ENCODE assay signal across 23 mouse cellular contexts in genomic region chr1:187118108-187118507, GRCm38 (mm10).
DNase-seq lines count a peak whose midpoint lies in the region; ATAC-seq and TF ChIP-seq lines count a peak whose summit lies in the region.
"Had no signal": no experiment of that assay in that cellular context is flagged by ENCODE, and none has a peak within 500 bp of the region (broad histone marks: within the 10 kb centered on the region; RNA-seq: fewer than 3 reads in every experiment).

No protein-coding gene starts in this region.

- no peak overlapping the region for H3K27ac ChIP-seq in heart, embryonic 11.5 days (ENCODE audit: low read depth, low read length)
- no peak overlapping the region for H3K27ac ChIP-seq in lung, embryonic 14.5 days (ENCODE audit: low read depth)
- no peak overlapping the region for H3K27ac ChIP-seq in lung, postnatal 0 days (ENCODE audit: low read length)
- no peak overlapping the region for H3K27ac ChIP-seq in cerebellum, adult 2 months (ENCODE audit: insufficient read depth, low read length)
- H3K27ac ChIP-seq: forebrain, embryonic 15.5 days; limb, embryonic 12.5 days; liver, embryonic 12.5 days; lung, embryonic 15.5 days; neural tube, embryonic 15.5 days had no signal

- H3K9ac ChIP-seq in heart, embryonic 11.5 days (ENCODE audit: low read depth, low read length) = no peak overlapping the region
- H3K9ac ChIP-seq in lung, embryonic 14.5 days = no peak overlapping the region
- H3K9ac ChIP-seq in lung, postnatal 0 days (replicated peaks; ENCODE audit: low read depth) = no peak overlapping the region
- H3K9ac ChIP-seq: forebrain, embryonic 15.5 days; limb, embryonic 12.5 days; liver, embryonic 12.5 days; lung, embryonic 15.5 days; neural tube, embryonic 15.5 days had no signal

- H3K9me3 ChIP-seq in heart, embryonic 11.5 days (replicated peaks; ENCODE audit: control insufficient read depth, low read length) = no peaks in the 10 kb centered on the region
- H3K9me3 ChIP-seq in lung, embryonic 14.5 days (ENCODE audit: low read depth, low read length) = no peaks in the 10 kb centered on the region
- no peaks in the 10 kb centered on the region for H3K9me3 ChIP-seq in lung, postnatal 0 days (ENCODE audit: low read length)
- H3K9me3 ChIP-seq: forebrain, embryonic 15.5 days; limb, embryonic 12.5 days; liver, embryonic 12.5 days; lung, embryonic 15.5 days; neural tube, embryonic 15.5 days had no signal

- no peak for TF ChIP-seq CTCF in lung, embryonic 14.5 days (IDR thresholded peaks at IDR 0.05; ENCODE audit: low read depth)
- TF ChIP-seq CTCF in lung, adult 2 months (IDR thresholded peaks at IDR 0.05; ENCODE audit: insufficient read depth, low read length) = no peak
- no peak for TF ChIP-seq CTCF in lung, postnatal 0 days (IDR thresholded peaks at IDR 0.05)
- TF ChIP-seq CTCF in cerebellum, adult 2 months (IDR thresholded peaks at IDR 0.05; ENCODE audit: borderline replicate concordance, insufficient read depth, low read depth, low read length) = no peak

- H3K27me3 ChIP-seq in heart, embryonic 11.5 days (ENCODE audit: control insufficient read depth, insufficient read depth, low read length) = no peaks in the 10 kb centered on the region
- H3K27me3 ChIP-seq in lung, embryonic 14.5 days (ENCODE audit: insufficient read depth, low read length) = no peaks in the 10 kb centered on the region
- no peaks in the 10 kb centered on the region for H3K27me3 ChIP-seq in lung, postnatal 0 days (replicated peaks; ENCODE audit: insufficient read depth, low read length)
- no peaks in the 10 kb centered on the region for H3K27me3 ChIP-seq in cerebellum, adult 2 months (ENCODE audit: control insufficient read depth, insufficient read depth, low read length)
- H3K27me3 ChIP-seq: CH12.LX; forebrain, embryonic 15.5 days; limb, embryonic 12.5 days; liver, embryonic 12.5 days; lung, embryonic 15.5 days had no signal

- H3K36me3 ChIP-seq in heart, embryonic 11.5 days (ENCODE audit: control insufficient read depth, insufficient read depth, low read length) = no peaks in the 10 kb centered on the region
- no peaks in the 10 kb centered on the region for H3K36me3 ChIP-seq in lung, embryonic 14.5 days (ENCODE audit: insufficient read depth)
- H3K36me3 ChIP-seq in lung, postnatal 0 days (ENCODE audit: insufficient read depth, low read length) = no peaks in the 10 kb centered on the region
- H3K36me3 ChIP-seq: forebrain, embryonic 15.5 days; limb, embryonic 12.5 days; liver, embryonic 12.5 days; lung, embryonic 15.5 days; neural tube, embryonic 15.5 days had no signal

- peak; percentile 69 for ATAC-seq in heart, embryonic 11.5 days (replicated peaks; ENCODE audit: insufficient number of reproducible peaks, low FRiP score, low TSS enrichment)
- ATAC-seq in lung, embryonic 14.5 days (ENCODE audit: insufficient read depth) = peak; percentile 44; the same call in 1 of the 2 replicates
- ATAC-seq in lung, postnatal 0 days = peak; percentile 44; the same call in 1 of the 2 replicates
- ATAC-seq: forebrain, embryonic 15.5 days; hindbrain, embryonic 16.5 days; intestine, postnatal 0 days; midbrain, embryonic 16.5 days had no signal

- WGBS in heart, embryonic 11.5 days (ENCODE audit: insufficient replicate concordance) = 35% methylated on average over 6 of the region's 6 CpGs
- 42% methylated on average over 6 of the region's 6 CpGs for WGBS in lung, embryonic 14.5 days
- WGBS in lung, adult 2 months = 30% methylated on average over 6 of the region's 6 CpGs
- 23% methylated on average over 6 of the region's 6 CpGs for WGBS in lung, postnatal 0 days
- WGBS in cerebellum, adult 2 months = 80% methylated on average over 6 of the region's 6 CpGs

- peaks cover 10% of the 10 kb centered on the region for H3K4me1 ChIP-seq in heart, embryonic 11.5 days (ENCODE audit: control insufficient read depth, insufficient read depth, low read length)
- H3K4me1 ChIP-seq in lung, embryonic 14.5 days (ENCODE audit: insufficient read depth) = no peaks in the 10 kb centered on the region
- no peaks in the 10 kb centered on the region; the same call in 1 of the 2 replicates for H3K4me1 ChIP-seq in lung, adult 2 months (ENCODE audit: control insufficient read depth, insufficient read depth, low read length)
- H3K4me1 ChIP-seq in lung, postnatal 0 days (ENCODE audit: insufficient read depth, low read depth, low read length) = 0 out of 2 replicates have a peak, but pooled peaks cover 4% of the 10 kb centered on the region
- no peaks in the 10 kb centered on the region for H3K4me1 ChIP-seq in cerebellum, adult 2 months (ENCODE audit: control insufficient read depth, insufficient read depth, low read length)
- H3K4me1 ChIP-seq: forebrain, embryonic 15.5 days; limb, embryonic 12.5 days; liver, embryonic 12.5 days; neural tube, embryonic 15.5 days had no signal

- no peak overlapping the region for H3K4me3 ChIP-seq in heart, embryonic 11.5 days (ENCODE audit: low read depth, low read length)
- H3K4me3 ChIP-seq in lung, embryonic 14.5 days (ENCODE audit: low read depth, low read length) = no peak overlapping the region
- H3K4me3 ChIP-seq in lung, adult 2 months (replicated peaks; ENCODE audit: extremely low read depth, low read depth, low read length) = no peak overlapping the region
- H3K4me3 ChIP-seq in lung, postnatal 0 days (ENCODE audit: low read depth, low read length) = no peak overlapping the region
- H3K4me3 ChIP-seq in cerebellum, adult 2 months (replicated peaks; ENCODE audit: insufficient read depth, low read depth, low read length) = no peak overlapping the region
- H3K4me3 ChIP-seq: forebrain, embryonic 15.5 days; limb, embryonic 12.5 days; liver, embryonic 12.5 days; lung, embryonic 15.5 days; neural tube, embryonic 15.5 days had no signal

- H3K4me2 ChIP-seq in heart, embryonic 11.5 days = no peak overlapping the region
- no peak overlapping the region for H3K4me2 ChIP-seq in lung, embryonic 14.5 days
- H3K4me2 ChIP-seq in lung, postnatal 0 days (replicated peaks; ENCODE audit: low read depth, low read length) = no peak overlapping the region
- H3K4me2 ChIP-seq: forebrain, embryonic 15.5 days; limb, embryonic 12.5 days; liver, embryonic 12.5 days; lung, embryonic 15.5 days; neural tube, embryonic 15.5 days had no signal

- DNase-seq in heart, adult 9 months (ENCODE audit: low spot score in 2 of 2) = no peak
- DNase-seq in lung, embryonic 14.5 days = peak; percentile 56
- no peak for DNase-seq in lung, adult 2 months
- peak; percentile 45 for DNase-seq in lung, postnatal 0 days (ENCODE audit: low spot score)
- DNase-seq in cerebellum, adult 2 months = no peak
- no peak for DNase-seq in thymus, adult 18-20 months
- DNase-seq: adrenal gland, adult 8-10 months; cerebellum, postnatal 25 days; embryo, embryonic 11 days; gastrocnemius, postnatal 14 days; right cerebral cortex, postnatal 14 days; spleen, adult 18-20 months; thymus, adult 2 months had no signal

- peak; percentile 46; the same call in 1 of the 2 replicates for TF ChIP-seq EP300 in lung, postnatal 0 days (IDR thresholded peaks at IDR 0.05)

- no peak for TF ChIP-seq POLR2A in lung, adult 2 months (IDR thresholded peaks at IDR 0.05; ENCODE audit: borderline replicate concordance, extremely low read depth, low read depth, low read length)
- TF ChIP-seq POLR2A in cerebellum, adult 2 months (IDR thresholded peaks at IDR 0.05; ENCODE audit: borderline replicate concordance, insufficient read depth, low read length) = no peak

Comparison
In these comparisons a context has a peak if more than half of its experiments do, and no peak if none do; other contexts are left out.
1. DNase-seq: peak in lung, embryonic 14.5 days (single experiment) and lung, postnatal 0 days (single experiment); none in heart, adult 9 months (0 of 2), lung, adult 2 months (single experiment), cerebellum, adult 2 months (0 of 2) and thymus, adult 18-20 months (0 of 2).
2. Peak in every context shown above with its lines, with median percentiles within 50 percentile points of each other: ATAC-seq.